Mouse (Mus musculus) adrenal gland, adult 8-10 months (tissue): ENCODE measurements around the gene Serpinb6b. TPM values are rescaled to one million over a fixed set of nuclear protein-coding genes. Genes with fewer than 3 reads are reported as not detected.
A peak's percentile ranks its signal among the peaks of the same experiment; 100 is the strongest.
"Not testable (repeated sequence)": the region's sequence is repeated elsewhere in the genome, so short reads cannot be mapped to it uniquely, and the experiment has no call there.

Experiments used
- DNase-seq: peaks from one replicate; pipeline ENCODE4 v3.0.0; 2022
- total RNA-seq, 4 experiments: library from RNA; stranded (reverse); gene quantifications; 2 replicates each; pipeline ENCODE4 v1.2.4; 2022

Serpinb6b gene
- 10 to 100 TPM; 22.3 to 44.8 (median 27.7) TPM for total RNA-seq

DNA sequence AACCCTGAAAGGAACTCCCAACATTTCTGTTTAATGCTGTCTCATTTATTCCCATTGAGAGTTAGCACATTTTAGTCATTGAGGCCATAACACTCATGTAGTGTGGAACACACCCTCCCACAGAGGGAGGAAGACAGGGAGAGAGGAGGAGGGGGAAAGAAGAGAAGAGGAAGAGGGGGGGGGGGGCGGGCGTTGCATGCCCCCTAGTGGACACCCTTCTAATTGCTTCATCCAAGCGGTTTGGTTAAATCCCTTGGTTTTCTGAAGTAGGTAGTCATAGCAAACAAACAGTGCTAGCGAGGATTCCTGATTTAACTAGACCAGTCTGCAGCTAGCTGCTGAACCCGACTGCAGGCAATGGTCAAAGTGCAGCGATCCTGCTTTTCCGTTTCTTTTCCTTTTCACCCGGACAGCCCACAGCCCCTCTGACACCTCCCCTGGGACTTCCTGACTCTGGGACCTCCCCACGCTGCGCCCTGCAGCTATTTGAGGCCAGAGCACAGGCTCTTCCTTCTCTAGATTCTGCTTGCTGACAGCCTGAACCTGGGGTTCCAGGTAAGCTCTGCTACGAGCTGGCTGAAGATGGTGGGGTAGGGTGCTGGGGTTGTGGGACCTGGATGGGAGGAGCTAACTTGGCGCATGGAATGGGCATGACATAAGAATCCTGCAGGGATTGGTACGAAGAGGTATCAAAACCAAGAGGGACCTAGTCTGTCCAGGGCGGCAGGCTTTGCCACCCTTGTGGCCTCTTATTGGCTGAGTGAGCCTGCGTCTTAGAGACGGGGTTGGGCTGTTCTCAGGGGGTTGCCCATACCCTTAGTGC is at the start of gene Serpinb6b:
Gene Serpinb6b, plus strand, starts transcription at position 221 of the 823 bp plus-strand sequence.
- DNase-seq, result peak; percentile 52

DNA sequence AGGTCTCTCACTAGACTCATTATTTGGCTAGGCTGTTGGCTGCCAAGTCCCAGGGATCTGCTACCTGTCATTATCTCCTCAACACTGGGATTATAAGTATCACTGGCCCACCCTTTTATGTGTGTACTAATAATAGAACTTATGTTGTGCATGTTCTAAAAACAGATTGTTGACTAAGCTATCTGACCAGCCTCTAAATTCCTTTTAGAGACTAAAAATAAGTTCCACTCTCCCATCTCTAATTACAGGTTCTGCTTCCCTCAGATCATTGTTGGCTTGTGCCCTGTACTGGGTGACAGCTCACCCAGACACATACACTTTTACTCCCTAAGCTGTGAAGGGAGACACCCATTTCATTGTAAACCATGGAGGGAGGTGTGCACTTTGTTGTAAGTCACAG is 42.4 kb upstream of the Serpinb6b start:
- DNase-seq, result no peak

DNA sequence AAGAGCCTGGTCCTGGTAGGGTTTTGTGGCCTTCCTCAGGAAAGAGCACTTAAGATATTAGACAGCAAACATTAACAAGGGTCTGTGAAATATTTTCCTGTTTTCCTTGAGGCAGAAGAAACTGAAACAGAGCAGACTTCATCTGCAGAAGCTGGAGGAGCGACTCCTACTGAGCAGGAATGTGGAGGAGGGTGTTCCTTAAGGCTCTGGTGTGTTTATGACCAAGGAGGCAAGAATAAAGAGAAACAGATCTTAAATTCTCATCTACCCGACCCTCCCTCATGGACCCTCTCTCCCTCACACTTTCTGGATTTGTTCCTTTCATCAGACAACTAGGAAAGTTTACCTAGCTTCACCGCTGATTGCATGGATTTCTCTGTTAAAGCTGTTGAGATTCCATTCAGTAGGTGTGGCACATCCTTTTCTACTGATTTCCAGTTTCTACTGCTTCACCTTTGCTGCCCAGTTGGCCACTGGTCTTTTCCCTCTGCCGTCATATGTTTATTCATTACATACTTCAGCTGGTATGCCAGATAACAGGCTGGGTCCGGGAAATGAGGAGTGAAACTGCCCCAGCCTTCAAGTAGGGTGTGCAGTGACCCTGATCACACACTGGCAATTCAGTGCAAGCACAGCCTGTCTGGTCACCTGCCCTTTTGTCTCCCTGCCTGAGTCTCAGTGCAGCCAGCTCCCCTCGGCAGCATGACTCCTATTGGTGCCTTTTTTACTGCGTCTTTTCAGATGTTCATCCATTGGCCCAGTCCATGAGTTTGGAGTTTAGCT is 40.2 kb upstream of the Serpinb6b start:
- no peak for DNase-seq

DNA sequence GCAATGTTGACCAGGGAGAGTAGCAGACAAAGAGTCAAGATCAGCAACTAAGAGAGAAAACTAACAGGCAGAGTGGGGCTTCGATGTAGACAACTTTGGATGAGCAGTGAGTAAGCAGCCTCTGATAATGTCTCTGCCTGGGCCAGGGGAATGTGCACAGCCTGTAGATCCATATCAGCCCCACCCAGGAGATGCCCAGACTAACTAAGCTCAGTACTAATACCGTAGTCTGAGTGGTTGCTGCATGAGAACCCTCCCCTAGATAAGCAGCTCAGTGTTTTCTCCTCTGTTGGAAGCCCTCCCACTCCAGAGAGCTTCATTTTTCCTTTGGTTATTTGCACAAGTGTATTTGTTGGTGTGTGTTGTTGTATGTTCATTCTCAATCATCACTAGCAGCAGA is 38.3 kb upstream of the Serpinb6b start:
- no peak for DNase-seq

DNA sequence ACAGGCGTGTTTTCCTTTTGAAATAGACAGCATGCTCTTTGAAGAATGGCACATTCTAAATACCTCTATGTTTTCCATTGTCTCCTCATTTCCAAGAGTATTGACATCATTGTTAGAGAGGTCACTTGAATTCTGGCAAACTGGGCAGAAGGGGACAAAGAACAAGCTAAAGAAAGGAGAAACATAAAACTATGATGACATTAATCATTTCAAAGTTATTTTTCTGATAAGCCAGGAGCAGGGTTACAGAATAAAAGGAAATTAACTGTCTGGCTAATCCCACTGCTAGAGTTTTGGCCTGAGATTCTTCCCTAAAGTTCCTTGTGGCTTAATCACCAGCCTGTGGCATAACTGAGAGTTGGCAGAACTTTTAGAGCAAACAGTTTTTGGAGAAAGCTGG is 37.8 kb upstream of the Serpinb6b start:
- DNase-seq, result no peak

DNA sequence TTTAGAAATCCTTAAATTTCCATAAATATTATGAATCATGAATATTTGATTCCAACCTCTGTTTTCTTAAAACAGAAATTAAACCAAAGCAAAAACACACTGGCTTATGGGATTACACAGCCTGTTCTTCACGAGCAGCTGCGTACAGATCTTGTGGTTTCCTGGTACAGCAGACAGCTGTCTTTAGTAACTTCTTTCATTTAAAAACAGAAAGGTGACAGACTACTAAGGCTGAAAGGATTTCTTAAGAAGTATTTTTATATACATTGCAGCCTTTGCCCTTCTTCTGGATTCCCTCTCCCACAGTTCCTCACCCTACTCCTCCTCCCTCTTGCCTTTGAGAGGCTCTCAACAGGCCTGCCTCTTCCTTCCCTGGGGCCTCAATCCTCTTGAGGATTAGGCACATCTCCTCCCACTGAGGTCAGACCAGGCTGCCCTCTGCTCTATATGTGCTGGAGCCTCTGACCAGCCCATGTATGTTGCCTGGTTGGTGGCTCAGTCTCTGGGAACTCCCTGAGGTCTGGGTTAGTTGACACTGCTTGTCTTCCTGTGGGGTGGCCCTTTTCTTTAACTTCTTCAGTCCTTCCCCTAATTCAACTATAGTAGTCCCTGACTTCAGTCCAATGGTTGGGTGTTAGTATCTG is 35.8 kb upstream of the Serpinb6b start:
- no peak for DNase-seq

DNA sequence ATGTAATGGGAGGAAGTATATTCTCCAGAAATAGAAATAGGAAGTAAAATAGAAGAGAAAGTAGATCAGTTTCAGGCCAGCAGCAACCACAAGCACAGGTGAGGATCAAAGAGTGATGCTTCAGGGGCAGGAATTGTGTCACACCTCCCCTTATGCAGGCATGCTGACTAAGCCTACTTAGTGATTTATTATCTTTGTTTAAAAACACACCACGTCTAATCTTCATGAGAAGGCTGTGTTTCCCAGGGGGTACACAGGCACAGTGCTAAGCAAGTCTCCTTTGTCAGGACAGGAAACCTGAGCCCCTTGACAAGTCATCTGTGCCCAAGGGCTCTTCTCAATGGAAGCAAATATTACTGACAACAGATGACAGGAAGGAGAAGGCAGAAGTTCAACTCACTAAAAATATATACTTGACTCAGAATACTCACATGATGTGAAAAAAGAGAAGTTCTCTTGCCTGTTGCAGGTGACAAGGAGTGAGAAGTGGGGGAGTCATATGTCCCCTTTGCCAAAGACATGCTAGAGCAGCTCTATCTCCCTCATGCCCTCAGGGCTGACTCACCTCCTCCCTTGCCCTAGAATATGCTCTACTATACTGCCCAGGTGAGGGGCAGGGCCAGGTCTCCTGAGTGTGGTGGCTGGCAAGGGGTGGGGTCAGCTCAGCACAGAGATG is 30.2 kb upstream of the Serpinb6b start:
- DNase-seq, result no peak

DNA sequence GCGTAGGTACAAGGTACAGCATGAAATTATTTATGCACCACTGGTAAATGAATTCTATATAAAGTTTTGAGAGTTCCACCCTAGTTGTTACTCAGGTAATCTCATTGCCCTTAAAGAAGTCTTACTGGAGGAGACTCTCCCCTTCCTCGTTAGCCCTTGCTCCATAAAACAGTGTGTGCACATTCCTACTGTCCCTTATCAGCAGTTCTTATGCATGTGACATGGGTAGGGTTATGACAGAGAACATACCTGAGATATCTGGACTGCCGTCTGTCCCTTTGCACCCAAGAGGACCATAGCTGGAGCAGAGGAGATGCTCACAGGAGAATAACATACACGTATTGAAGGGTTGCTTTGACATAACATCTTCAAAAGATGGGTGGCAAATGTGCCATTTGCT is 26.7 kb upstream of the Serpinb6b start:
- not testable (repeated sequence) for DNase-seq

DNA sequence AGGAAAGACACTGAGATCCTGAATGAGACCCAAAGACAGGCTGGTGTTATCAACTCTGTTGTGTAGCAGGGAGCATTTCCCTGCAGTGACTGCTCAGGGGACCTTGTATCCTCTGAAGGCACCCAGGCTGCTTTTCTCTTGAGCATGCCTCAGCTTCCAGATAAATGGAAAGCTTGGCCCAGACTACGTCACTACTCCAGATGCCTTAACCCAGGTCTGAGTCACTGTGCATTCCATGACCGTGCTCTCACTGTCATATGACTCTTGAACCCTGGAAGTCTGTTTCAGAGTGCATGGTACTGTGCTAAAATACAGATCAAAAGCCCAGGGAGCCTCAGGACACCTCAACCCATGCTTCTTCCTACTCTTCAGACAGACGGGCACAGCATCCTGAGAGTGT is 25.8 kb upstream of the Serpinb6b start:
- DNase-seq, result not testable (repeated sequence)

DNA sequence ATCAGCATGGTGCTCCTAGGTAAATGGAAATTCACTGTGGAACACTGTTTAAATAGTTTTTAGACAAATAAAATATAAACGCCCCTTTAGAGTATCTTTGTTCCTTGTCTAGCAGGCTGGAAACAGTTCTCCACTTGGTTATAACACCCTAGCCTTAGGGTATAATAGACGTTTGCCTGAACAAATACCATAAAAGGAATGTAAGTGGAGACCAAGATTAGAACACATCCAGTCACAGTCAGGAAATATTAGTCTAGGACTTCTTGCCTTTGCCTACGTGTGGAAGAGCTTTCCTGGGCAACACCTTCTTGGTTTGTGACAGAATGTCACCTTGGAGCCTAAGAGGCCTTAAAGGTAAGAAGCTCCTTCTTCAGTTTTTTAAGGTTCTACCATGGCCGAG is 8.5 kb upstream of the Serpinb6b start:
- DNase-seq, result no peak

DNA sequence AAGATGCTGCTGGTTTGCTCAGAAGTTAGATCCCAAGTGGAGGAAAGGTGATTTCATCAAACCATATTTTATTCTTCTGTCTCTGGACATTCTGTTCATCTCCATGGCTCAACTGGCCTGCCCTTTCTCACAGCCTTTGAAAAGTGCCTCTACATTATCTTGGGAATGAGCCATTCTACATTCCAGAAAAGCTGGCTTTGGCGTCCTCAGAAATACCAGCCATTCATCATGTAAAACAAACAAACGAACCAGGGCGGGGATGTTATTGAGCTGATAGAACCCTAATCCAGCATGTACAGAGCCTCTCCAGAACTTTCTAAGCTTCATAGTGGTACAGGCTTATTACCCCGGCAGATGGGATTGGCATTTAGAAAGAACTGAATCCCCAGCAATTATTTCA is 7.1 kb upstream of the Serpinb6b start:
- no peak for DNase-seq

DNA sequence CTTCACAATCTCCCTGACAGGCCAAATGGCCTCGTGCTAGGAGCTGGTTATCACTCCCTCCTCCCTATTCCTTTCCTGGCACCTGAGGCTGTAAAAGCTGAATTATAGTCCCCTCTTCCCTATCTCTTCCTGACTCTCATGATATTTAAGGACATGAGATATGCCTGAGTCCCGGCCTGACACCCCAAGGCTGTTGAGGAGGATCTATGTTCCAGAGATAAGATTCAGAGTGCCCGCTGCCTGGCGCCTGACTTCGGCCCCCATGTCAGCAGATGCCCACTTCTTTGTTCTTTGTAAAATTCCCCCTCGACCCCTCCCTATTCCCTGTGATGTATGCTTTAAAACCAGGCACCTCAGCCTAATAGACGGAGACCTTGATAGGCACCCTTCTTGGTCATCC is 6.5 kb upstream of the Serpinb6b start:
- peak; percentile 71 for DNase-seq

DNA sequence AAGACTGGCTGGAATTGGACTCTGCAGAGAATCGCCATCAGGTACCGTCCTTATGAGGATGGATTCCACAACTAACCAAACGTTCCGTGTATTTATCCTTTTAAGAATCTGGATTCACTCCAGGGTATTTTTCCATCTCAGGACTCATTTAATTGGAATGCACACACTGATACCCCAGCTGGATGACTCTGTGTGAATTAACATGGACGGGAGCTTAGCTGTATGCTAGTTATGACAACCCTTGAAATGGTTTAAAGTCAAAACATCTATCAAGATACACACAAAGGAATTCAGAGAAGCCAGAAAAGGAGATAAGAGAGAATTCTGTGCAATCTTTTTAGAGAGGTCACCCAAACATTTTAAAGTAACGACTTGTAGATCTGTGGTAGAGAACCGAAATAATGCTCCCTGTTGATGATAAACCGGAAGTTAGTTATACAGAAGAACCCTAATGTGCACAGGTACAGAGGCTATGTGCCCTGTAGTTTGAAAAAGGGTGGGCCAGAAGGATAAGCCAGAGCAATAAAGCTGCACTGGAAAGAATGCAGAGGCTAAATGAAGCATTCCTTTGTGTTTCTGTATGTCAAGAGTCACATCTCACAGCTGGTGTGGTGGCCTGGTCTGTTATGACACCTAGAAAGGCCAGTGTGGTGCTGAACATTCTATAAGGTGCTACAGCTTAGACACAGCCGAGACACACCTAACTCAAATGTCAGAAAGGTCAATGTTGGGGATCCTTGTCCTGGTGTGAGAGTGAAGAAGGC is 837 bp upstream of the Serpinb6b start:
- no peak for DNase-seq

DNA sequence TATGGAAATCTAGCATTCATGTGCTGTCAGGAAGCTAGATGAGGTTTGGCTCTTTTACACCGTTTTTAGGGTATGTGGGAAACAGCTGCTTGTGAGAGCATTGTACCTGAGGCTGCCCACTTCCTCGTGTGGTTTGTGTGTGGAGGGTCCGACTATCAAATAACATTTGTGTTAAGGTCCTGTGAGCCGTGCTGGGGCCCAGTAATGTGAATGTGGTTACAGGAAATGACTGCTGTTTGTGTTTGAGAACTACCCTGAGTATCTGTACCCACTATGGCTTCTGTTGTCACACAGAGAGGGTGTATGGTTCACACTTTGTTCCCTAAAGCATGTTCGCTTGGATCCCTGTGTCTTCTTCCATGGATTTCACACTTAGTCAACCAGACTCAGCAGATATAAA is 1.1 kb downstream of the Serpinb6b start:
- no peak for DNase-seq

DNA sequence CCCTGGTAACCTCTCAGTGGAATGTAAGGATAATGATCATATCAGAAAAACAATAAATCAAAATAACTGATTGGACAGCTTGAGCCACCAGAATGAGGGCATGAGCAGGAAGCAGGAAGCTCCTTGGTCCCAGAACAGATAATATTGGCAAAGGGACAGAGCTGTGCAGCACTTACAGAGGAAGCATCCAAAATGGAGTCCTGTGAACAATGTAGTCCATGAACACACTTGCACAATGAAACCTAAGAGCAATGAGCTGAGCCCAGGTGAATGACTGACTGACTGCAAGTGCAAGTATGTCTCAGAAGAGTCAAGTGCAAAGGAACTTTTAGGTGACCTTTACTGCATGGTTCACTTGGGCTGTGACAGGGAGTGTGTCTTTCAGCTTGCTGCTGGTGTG is 2.2 kb downstream of the Serpinb6b start:
- DNase-seq, result no peak

DNA sequence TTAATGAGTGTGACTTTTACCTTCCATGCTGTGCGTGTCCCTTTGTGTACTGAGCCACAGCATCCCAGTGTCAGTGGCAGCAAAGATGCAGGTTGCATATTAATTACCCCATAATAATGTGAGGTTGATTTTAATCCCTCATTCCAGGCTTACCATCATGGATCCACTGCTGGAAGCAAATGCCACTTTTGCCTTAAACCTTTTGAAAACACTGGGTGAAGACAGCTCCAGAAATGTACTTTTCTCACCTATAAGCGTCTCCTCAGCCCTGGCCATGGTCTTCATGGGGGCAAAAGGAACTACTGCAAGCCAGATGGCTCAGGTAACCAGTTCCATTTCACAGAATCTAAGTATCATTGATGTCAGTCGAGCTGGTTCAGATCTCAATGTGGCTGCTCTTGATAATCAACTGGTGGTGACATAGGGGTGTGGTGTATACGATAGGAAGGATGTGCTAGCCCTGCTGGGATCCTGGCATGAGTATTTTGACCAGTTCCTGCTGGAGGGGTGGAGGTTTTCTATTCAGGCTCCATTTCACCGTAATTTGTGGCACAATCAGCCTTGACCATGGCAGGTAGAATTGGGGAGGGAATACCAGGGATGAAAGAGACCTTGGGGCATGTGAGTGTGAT is 3.5 kb downstream of the Serpinb6b start:
- DNase-seq, result no peak

DNA sequence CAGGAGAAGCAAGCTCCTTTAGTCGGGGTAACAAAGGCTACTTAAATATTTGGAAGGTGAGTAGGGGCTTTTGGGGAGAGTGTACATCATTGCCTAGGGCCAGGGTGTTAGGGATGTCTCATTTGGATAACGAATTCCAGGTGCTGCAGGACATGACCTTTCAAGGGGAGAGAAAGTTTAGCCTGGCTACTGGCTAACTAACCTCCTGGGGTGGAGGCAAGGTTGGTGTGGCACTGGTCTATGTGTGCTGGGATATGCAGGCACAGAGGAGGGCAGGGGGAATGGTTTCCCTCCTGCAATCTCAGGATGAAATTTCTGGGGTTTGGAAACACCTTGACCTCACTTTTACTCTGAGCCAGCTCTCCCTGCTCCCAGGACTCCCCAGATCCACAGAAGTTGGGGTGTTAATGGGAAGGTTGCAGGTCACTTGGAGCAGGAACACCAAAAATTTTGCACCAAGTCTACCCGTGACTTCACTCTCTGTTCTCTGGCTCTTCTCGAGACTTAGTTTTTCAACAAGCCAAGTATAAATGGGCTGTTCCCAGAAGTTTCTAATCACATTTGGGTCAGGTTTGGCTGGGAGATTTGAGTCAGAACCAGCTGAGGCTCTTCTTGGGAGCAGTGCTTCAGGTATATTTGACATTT is 4.1 kb downstream of the Serpinb6b start:
- no peak for DNase-seq

DNA sequence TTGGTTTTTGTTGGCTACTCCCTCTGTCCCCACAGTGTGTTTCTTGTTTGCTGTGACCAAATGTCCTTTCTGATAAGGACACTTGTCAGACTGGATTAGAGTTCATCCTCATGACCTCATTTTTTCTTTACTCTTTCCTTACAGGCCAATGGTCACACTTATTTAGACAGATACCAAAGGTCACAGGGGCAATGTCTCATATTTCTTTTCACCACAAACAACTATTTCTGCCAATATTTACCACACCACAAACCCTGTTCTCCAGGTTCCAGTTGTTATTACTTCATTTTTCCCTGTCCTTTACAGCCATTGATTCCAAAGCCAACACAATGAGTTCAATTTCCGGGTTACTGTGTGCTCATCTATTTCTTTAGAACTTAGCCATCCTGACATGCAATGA is 4.6 kb downstream of the Serpinb6b start:
- no peak for DNase-seq

DNA sequence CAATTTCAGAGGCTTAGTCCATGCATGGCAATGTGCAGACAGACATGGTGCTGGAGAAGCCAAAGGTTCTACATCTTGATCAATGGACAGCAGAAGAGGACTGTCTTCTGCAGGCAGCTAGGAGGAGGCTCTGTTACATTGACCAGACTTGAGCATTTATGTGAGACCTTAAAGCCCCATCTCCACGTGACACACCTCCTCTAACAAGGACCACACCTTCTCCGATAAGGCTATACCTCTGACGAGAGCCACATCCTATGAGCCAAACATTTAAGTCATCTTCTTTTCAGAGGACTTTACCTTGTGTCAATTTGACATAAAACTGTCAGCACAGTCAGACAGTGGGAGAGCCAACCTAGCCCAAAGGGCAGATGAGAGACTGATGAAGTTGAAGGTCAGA is 5.8 kb downstream of the Serpinb6b start:
- no peak for DNase-seq

DNA sequence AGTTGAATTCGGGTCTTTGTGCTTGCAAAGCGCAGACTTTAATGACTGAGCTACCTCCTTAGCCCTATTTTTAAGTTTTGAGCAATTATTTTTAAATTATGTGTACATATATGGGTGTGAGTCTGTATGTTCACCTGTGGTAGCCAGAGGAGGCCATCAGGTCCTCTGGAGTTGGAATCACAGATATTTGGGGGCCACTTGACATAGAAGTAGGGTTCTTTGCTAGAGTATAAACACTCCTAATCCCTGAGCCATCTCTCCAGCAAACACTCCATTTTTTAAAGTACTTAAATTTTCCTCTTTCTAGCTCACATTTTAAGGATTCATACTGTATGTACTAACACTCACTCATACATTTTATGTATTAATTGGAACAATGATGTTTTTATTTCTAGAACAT is 9.3 kb downstream of the Serpinb6b start:
- DNase-seq, result no peak

DNA sequence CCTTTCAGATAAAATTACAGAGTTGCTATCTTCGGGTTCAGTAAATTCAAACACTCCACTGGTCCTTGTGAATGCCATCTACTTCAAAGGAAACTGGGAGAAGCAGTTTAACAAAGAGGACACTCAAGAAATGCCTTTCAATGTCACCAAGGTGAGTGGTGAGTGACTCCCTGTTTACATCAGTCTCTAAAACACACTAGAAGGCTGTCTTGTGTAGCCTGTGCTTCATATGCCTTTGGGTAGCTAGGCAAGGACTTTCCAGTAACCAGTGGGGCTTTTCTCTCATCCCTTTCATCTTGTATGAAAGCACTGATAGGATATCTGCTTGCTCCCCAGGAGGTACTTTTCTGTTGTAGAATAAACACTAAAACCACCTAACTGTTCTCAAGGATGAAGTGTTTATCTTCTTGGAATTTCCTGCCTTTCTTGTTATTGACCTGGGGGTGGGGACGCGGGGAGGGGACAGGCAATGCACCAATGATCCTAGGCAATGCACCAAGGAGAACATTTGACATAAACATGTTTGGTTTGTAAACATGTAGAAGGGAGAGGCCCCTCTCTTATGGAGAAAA is 10.0 kb downstream of the Serpinb6b start:
- no peak for DNase-seq
